ENCODE assay signal across 12 mouse cellular contexts in the genomic region with DNA sequence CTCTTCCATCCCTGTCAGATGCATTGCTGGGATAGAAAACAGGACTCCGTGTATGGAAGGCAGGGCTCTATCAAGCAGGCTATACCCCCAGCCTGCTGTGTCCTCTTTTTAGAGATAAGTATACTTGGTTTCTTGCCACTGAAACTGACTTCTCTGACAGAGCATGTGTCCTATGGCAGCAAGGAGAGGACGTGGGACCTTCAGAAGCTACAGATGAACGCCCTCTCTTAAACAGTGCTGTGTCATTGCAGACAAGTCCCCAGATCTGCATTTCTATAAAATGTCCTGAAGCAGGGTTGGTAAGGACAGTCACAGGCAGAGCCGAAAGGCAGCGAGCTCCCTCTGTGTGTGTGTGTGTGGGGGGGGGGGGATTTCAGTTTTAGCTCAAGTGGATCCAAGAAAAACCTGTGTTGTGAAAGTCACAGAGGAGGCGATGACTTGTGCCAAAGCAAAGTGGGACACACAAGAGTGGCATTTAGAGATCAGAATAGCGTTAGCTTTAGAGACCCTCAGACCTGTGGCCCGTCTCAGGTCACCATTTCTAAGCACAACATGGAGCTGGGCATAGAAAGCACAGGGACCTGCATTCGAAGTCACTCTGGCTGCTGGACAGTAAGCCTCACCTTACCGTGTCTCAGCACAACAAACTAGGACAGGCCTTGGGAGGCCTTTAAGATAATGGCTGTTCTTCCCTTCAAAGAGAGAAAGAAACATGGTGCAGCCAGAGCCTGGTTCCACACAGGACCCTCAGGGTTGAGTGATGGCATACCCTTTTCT. TPM values are rescaled to one million over a fixed set of nuclear protein-coding genes. Genes with fewer than 3 reads are reported as not detected.
DNase-seq lines count a peak whose midpoint lies in the region; ATAC-seq and TF ChIP-seq lines count a peak whose summit lies in the region.
"Had no signal": no experiment of that assay in that cellular context is flagged by ENCODE, and none has a peak within 500 bp of the region (broad histone marks: within the 10 kb centered on the region; RNA-seq: fewer than 3 reads in every experiment).

No protein-coding gene starts in this region.

- H3K36me3 ChIP-seq in lung, postnatal 0 days (ENCODE audit: insufficient read depth, low read length): no peaks in the 10 kb centered on the region
- H3K36me3 ChIP-seq: hindbrain, embryonic 15.5 days had no signal

- H3K4me3 ChIP-seq in lung, postnatal 0 days (ENCODE audit: low read depth, low read length): no peak overlapping the region
- H3K4me3 ChIP-seq: erythroblast, embryonic 14.5 days; hindbrain, embryonic 15.5 days had no signal

- intact Hi-C loops in left cerebral cortex, postnatal 25 days (cut with DNase I): loop anchor here (1.0 kb wide), 1 partner anchor 111 kb away; no protein-coding TSS in a partner anchor
- intact Hi-C loops in heart, postnatal 10 days (cut with DNase I): no loop called here

- no peak overlapping the region for H3K27ac ChIP-seq in lung, postnatal 0 days (ENCODE audit: low read length)
- H3K27ac ChIP-seq: hindbrain, embryonic 15.5 days had no signal

- ATAC-seq in lung, postnatal 0 days: no peak

- no peak overlapping the region for H3K9ac ChIP-seq in lung, postnatal 0 days (replicated peaks; ENCODE audit: low read depth)
- H3K9ac ChIP-seq: hindbrain, embryonic 15.5 days had no signal

- H3K4me2 ChIP-seq in lung, postnatal 0 days (replicated peaks; ENCODE audit: low read depth, low read length): no peak overlapping the region
- H3K4me2 ChIP-seq: hindbrain, embryonic 15.5 days had no signal

- H3K4me1 ChIP-seq in lung, postnatal 0 days (ENCODE audit: insufficient read depth, low read depth, low read length): no peaks in the 10 kb centered on the region

- no peaks in the 10 kb centered on the region for H3K27me3 ChIP-seq in lung, postnatal 0 days (replicated peaks; ENCODE audit: insufficient read depth, low read length)
- H3K27me3 ChIP-seq: hindbrain, embryonic 15.5 days had no signal

- no peaks in the 10 kb centered on the region for H3K9me3 ChIP-seq in lung, postnatal 0 days (ENCODE audit: low read length)
- H3K9me3 ChIP-seq: hindbrain, embryonic 15.5 days had no signal

- no peak for TF ChIP-seq EP300 in lung, postnatal 0 days (IDR thresholded peaks at IDR 0.05)

- TF ChIP-seq CTCF in lung, postnatal 0 days (IDR thresholded peaks at IDR 0.05): no peak

- peak; percentile 22 for DNase-seq in cerebellum, adult 11-12 months
- no peak for DNase-seq in cerebellum, adult 9-10 months
- peak; percentile 40 to 65 for DNase-seq in left cerebral cortex, postnatal 25 days (ENCODE audit: low spot score in 2 of 2)
- DNase-seq in left cerebral cortex, adult 8-10 months (ENCODE audit: low spot score in 2 of 2): no peak
- peak; percentile 42 to 52 for DNase-seq in frontal cortex, postnatal 36 days (ENCODE audit: low spot score in 2 of 2)
- peak; percentile 45 to 53 for DNase-seq in heart, postnatal 10 days
- DNase-seq in lung, postnatal 36 days: no peak
- DNase-seq in lung, postnatal 0 days (ENCODE audit: low spot score): no peak
- DNase-seq: liver; thymus, adult 18-20 months had no signal

- 80% methylated on average over 10 of the region's 10 CpGs for WGBS in lung, postnatal 0 days

RNA-seq across cellular contexts. Expression of gene Slc37a3, which starts 59.4 kb away (rescaled TPM):
- total RNA-seq in left cerebral cortex, postnatal 25 days (2021): 10 to 100 TPM; 72.2 to 75.5 TPM
- total RNA-seq in left cerebral cortex, adult 8-10 months (2022): 10 to 100 TPM; 56.9 to 64.9 (median 58.8) TPM
- total RNA-seq in heart, postnatal 10 days (2021): 10 to 100 TPM; 29.9 to 37.7 TPM
- polyA plus RNA-seq in lung, postnatal 0 days (2015; fragmentation: Nextera tagmentation; extraction: Ambion mirVana): 24.4 and 27.9 TPM in 2 replicates

Comparison
In these comparisons a context has a peak if more than half of its experiments do, and no peak if none do; other contexts are left out.
1. DNase-seq: peak in cerebellum, adult 11-12 months (single experiment), left cerebral cortex, postnatal 25 days (2 of 2), frontal cortex, postnatal 36 days (2 of 2) and heart, postnatal 10 days (2 of 2); none in cerebellum, adult 9-10 months (single experiment), left cerebral cortex, adult 8-10 months (0 of 2), lung, postnatal 36 days (single experiment) and lung, postnatal 0 days (single experiment).